Mouse (Mus musculus) hindbrain, embryonic 11.5 days (tissue): ENCODE measurements around the gene Mrm1. TPM values are rescaled to one million over a fixed set of nuclear protein-coding genes. Genes with fewer than 3 reads are reported as not detected.
A peak's percentile ranks its signal among the peaks of the same experiment; 100 is the strongest.

ENCODE experiments used
- ATAC-seq: fragments of 200-750 bp; cut with Nextera tagmentation; 2 replicates; pipeline ENCODE4 v1.8.0; 2017; ENCODE audit warnings: mild to moderate bottlenecking, moderate TSS enrichment, moderate library complexity; ENCODE audit not compliant: low FRiP score
- DNase-seq: peaks from one replicate; pipeline ENCODE4 v3.0.0-alpha.2; 2015; ENCODE audit warnings: low spot score
- H3K27ac ChIP-seq: fragments of 300-500 bp; sonication (generic); 2 replicates; pipeline ENCODE4 v1.5.1; 2014; ENCODE audit warnings: mild to moderate bottlenecking, low read depth, low read length
- H3K27me3 ChIP-seq: fragments of 300-500 bp; sonication (generic); 2 replicates; pipeline ENCODE4 v1.6.1; 2014; ENCODE audit warnings: mild to moderate bottlenecking, low read length, moderate library complexity, mixed read lengths; ENCODE audit not compliant: control insufficient read depth, insufficient read depth
- H3K36me3 ChIP-seq: fragments of 300-500 bp; sonication (generic); 2 replicates; pipeline ENCODE4 v1.6.1; 2014; ENCODE audit warnings: mild to moderate bottlenecking, low read length, moderate library complexity, mixed read lengths; ENCODE audit not compliant: control insufficient read depth, insufficient read depth
- H3K4me1 ChIP-seq: fragments of 300-500 bp; sonication (generic); replicated peaks from 2 replicates; pipeline ENCODE4 v1.6.1; 2014; ENCODE audit warnings: low read length, mixed read lengths; ENCODE audit not compliant: control insufficient read depth, insufficient read depth
- H3K4me2 ChIP-seq: fragments of 300-500 bp; sonication (generic); replicated peaks from 2 replicates; pipeline ENCODE4 v1.6.1; 2014; ENCODE audit warnings: mild to moderate bottlenecking, low read depth, low read length
- H3K4me3 ChIP-seq: fragments of 300-500 bp; sonication (generic); 2 replicates; pipeline ENCODE4 v1.5.1; 2014; ENCODE audit warnings: low read depth, low read length
- H3K9ac ChIP-seq: fragments of 300-500 bp; sonication (generic); 2 replicates; pipeline ENCODE4 v1.6.1; 2014; ENCODE audit warnings: low read depth, low read length
- H3K9me3 ChIP-seq: fragments of 300-500 bp; sonication (generic); 2 replicates; pipeline ENCODE4 v1.6.1; 2016; ENCODE audit warnings: low read length; ENCODE audit not compliant: control insufficient read depth
- WGBS: fragments of 180-500 bp; shearing (Covaris S2); extraction: QIAGEN DNeasy Blood & Tissue Kit; methylation state at CpG from one replicate; pipeline ENCODE4 v1.1.7; 2014; 5-methylcytosine and 5-hydroxymethylcytosine counted together
- polyA plus RNA-seq: library from polyadenylated mRNA; unstranded; fragments of >200 nt; fragmentation: Nextera tagmentation; extraction: Ambion mirVana; gene quantifications from 2 replicates; pipeline ENCODE4 v1.2.1, GENCODE M21; 2014

Gene Mrm1
- polyA plus RNA-seq, 1 experiment from 2014 or later, result 13.3 TPM

GRCm38 (mm10) chr11:84821131-84821770 is 1.9 kb upstream of the Mrm1 start:
- no peak overlapping the region for H3K4me3 ChIP-seq
- DNase-seq (no peak), ATAC-seq (no peak)
- no peak overlapping the region for H3K27ac ChIP-seq
- 87% methylated on average over 9 of the region's 9 CpGs for WGBS
- H3K9ac ChIP-seq, result no peak overlapping the region
- H3K36me3 ChIP-seq, result no peaks in the 10 kb centered on the region
- no peaks in the 10 kb centered on the region for H3K4me1 ChIP-seq
- H3K9me3 ChIP-seq, result no peaks in the 10 kb centered on the region
- no peaks in the 10 kb centered on the region for H3K27me3 ChIP-seq
- no peak overlapping the region for H3K4me2 ChIP-seq

GRCm38 (mm10) chr11:84818085-84818960 is 992 bp downstream of the Mrm1 start:
- under 1% methylated on average over 39 of the region's 39 CpGs for WGBS
- H3K9ac ChIP-seq, result peak overlapping the region; percentile 69
- peak; percentile 62 for ATAC-seq

GRCm38 (mm10) chr11:84817362-84817761 is 2.0 kb downstream of the Mrm1 start:
- H3K27me3 ChIP-seq, result no peaks in the 10 kb centered on the region
- no peaks in the 10 kb centered on the region for H3K9me3 ChIP-seq
- H3K27ac ChIP-seq, result no peak overlapping the region
- no peak overlapping the region for H3K9ac ChIP-seq
- WGBS, result 79% methylated on average over 6 of the region's 6 CpGs
- no peaks in the 10 kb centered on the region for H3K4me1 ChIP-seq
- ATAC-seq (no peak), DNase-seq (no peak)
- no peak overlapping the region for H3K4me2 ChIP-seq
- no peaks in the 10 kb centered on the region for H3K36me3 ChIP-seq
- no peak overlapping the region for H3K4me3 ChIP-seq

More at GRCm38 (mm10) chr11:84818085-84818960, 992 bp downstream of the Mrm1 start:
- no peaks in the 10 kb centered on the region for H3K4me1 ChIP-seq
- peak overlapping the region; percentile 98 for H3K4me2 ChIP-seq
- H3K27me3 ChIP-seq, result no peaks in the 10 kb centered on the region
- H3K9me3 ChIP-seq, result no peaks in the 10 kb centered on the region
- H3K36me3 ChIP-seq, result no peaks in the 10 kb centered on the region
- DNase-seq, result peak; percentile 84
- peak overlapping the region; percentile 44; the same call in 1 of the 2 replicates for H3K27ac ChIP-seq
- H3K4me3 ChIP-seq, result peak overlapping the region; percentile 73

GRCm38 (mm10) chr11:84813724-84814510 is 5.4 kb downstream of the Mrm1 start:
- no peak overlapping the region for H3K4me2 ChIP-seq
- 0 out of 2 replicates have a peak, but pooled peaks have one; percentile 38 for ATAC-seq
- WGBS, result 50% methylated on average over 13 of the region's 13 CpGs

GRCm38 (mm10) chr11:84804373-84804772 is 14.9 kb downstream of the Mrm1 start:
- H3K9me3 ChIP-seq, result no peaks in the 10 kb centered on the region
- no peaks in the 10 kb centered on the region for H3K36me3 ChIP-seq
- WGBS, result 88% methylated on average over 4 of the region's 4 CpGs
- DNase-seq, result no peak
- no peak overlapping the region for H3K9ac ChIP-seq
- H3K27ac ChIP-seq, result no peak overlapping the region
- no peaks in the 10 kb centered on the region for H3K27me3 ChIP-seq
- no peak for ATAC-seq
- H3K4me3 ChIP-seq, result no peak overlapping the region
- H3K4me1 ChIP-seq, result no peaks in the 10 kb centered on the region
- no peak overlapping the region for H3K4me2 ChIP-seq

More at GRCm38 (mm10) chr11:84813724-84814510, 5.4 kb downstream of the Mrm1 start:
- no peak overlapping the region for H3K27ac ChIP-seq
- no peaks in the 10 kb centered on the region for H3K4me1 ChIP-seq
- H3K9me3 ChIP-seq, result no peaks in the 10 kb centered on the region
- H3K4me3 ChIP-seq, result no peak overlapping the region
- no peaks in the 10 kb centered on the region for H3K36me3 ChIP-seq
- peak; percentile 92 for DNase-seq
- H3K27me3 ChIP-seq, result no peaks in the 10 kb centered on the region
- no peak overlapping the region for H3K9ac ChIP-seq

GRCm38 (mm10) chr11:84797627-84798353 is 21.5 kb downstream of the Mrm1 start:
- no peak for ATAC-seq
- Histone ChIP-seq H3K27ac (no peak overlapping the region), H3K27me3 (no peaks in the 10 kb centered on the region), H3K4me1 (peaks cover 3% of the 10 kb centered on the region), H3K36me3 (no peaks in the 10 kb centered on the region), H3K9ac (no peak overlapping the region), H3K4me2 (no peak overlapping the region), H3K9me3 (no peaks in the 10 kb centered on the region), H3K4me3 (no peak overlapping the region)
- DNase-seq, result peak; percentile 95
- 24% methylated on average over 21 of the region's 21 CpGs for WGBS

GRCm38 (mm10) chr11:84797026-84797425 is 22.3 kb downstream of the Mrm1 start:
- Histone ChIP-seq H3K27ac (no peak overlapping the region), H3K36me3 (no peaks in the 10 kb centered on the region), H3K4me1 (peaks cover 3% of the 10 kb centered on the region), H3K4me2 (no peak overlapping the region), H3K4me3 (no peak overlapping the region), H3K9ac (no peak overlapping the region), H3K9me3 (no peaks in the 10 kb centered on the region), H3K27me3 (no peaks in the 10 kb centered on the region)
- DNase-seq (peak; percentile 57), ATAC-seq (no peak)
- WGBS, result 33% methylated on average over 10 of the region's 10 CpGs
